Mouse (Mus musculus) cerebellum, postnatal 36 days (tissue): Measurements from ENCODE around the gene Fbxl13.
A peak's percentile ranks its signal among the peaks of the same experiment; 100 is the strongest.

ENCODE experiments used
- DNase-seq, 2 experiments: peaks; one replicate each; pipeline ENCODE4 v3.0.0; 2021 to 2022; ENCODE audit warnings: mixed read lengths in 2 of 2

Fbxl13 gene

DNA sequence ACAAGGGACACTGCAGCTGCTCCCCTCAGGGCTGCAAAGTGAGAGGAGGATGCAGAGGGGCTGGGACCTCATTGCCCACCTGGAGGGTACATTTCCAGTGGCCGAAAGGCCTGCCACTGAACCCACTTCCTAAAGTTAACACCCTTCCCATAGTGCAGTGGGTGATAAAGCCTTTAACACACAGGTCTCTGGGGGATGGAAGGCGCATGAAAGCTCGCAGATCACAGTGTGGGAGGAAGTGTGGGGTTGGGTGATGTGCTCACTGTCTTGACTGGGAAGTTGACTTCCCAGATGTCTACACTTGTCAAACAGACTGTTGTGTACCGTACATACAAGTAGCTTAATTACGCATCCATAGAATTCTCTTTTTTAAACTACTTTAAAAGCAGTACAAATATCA lies 165.7 kb downstream of the Fbxl13 start:
- DNase-seq, result no peak

DNA sequence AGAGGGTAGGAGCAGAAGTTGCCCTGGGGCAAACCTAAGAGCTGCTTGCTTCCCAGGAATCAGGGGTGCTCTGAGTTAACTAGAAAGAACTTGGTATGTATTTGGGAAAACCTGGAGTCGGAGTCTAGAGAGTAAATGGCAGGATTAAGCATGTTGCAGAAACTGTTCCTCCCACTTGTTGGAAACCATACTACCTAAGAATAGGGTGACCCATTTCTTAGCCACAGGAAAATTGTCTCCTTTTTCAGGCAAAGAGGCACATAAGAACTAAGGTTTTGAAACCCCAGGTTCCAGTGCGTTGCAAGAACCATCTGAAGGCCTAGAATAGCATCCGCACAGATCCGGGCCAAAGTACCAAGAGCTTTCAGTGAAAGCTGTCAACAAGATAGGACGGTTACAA lies 167.0 kb downstream of the Fbxl13 start:
- DNase-seq, result no peak

DNA sequence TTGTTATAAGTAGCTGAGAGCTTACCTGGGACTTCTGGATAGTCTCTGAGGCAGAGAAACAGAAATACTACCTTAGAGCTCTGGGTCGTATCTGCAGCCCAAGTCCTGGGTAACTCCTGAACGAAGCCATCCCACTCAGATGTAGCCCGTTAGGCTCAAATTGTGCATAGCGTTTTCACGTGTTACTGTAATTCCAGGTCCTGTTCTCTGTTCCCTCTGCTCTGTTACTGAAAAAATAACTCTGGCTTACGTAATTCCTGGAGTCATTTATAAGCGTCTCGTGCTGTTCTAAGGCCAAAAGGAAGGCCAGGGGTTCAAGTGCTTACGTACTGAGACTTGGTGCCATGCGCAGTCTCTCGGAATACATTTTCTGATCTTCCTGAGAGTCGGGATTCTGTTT lies 177.3 kb downstream of the Fbxl13 start:
- no peak for DNase-seq

DNA sequence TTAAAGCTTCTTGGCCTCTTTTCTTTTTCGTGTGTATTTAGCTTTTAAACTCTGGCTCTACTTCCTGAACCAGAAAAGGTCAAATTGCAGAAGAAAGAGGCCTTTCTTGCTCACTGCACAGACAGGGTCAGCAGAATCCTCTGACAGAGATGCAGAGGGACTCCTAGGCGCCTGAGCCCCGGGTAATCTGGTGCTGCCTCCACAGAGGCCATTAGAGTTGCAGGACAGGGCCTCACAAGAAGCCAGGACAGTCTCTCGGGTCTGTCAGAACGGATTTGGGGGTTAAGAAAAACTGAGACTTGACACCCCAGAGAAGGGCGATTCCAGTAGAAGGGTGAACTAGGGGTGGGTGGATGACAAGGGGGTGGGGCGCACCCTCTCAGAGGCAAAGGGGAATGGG lies 178.0 kb downstream of the Fbxl13 start:
- no peak for DNase-seq

DNA sequence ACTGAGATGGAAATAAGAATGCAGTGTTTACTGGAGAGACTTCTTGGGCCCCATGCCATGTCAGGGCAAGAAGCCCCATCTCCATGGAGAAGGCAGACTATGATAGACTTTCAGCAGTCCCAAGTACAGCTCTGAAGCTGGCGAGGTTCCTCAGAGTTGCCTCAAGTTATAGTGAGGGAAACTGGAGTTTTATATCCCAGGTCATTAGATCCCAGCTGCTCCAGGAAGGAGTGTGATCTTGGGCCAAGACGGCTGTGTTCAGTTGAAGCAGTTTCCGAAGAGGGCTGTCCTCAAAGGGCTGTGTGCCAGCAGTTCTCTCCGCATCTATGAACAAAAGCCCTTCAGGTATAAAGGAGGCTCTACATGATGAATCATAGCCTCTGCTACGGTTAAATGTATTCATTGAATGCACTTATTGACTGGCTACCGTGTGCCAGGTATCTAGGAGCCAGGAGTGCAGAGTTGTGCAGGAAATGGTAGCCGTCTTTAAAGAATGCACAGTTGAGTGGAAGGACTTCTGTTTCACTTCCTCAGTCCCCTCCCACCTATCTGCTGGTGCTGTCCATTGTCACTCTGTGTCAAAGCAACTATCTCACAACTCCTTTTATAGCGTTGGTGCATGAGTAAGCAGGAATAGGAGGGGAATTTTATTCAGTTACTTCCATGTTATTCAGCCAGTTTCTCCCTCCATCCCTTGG lies 204.5 kb downstream of the Fbxl13 start:
- DNase-seq, result peak in 1 of 2 experiments; percentile 12

DNA sequence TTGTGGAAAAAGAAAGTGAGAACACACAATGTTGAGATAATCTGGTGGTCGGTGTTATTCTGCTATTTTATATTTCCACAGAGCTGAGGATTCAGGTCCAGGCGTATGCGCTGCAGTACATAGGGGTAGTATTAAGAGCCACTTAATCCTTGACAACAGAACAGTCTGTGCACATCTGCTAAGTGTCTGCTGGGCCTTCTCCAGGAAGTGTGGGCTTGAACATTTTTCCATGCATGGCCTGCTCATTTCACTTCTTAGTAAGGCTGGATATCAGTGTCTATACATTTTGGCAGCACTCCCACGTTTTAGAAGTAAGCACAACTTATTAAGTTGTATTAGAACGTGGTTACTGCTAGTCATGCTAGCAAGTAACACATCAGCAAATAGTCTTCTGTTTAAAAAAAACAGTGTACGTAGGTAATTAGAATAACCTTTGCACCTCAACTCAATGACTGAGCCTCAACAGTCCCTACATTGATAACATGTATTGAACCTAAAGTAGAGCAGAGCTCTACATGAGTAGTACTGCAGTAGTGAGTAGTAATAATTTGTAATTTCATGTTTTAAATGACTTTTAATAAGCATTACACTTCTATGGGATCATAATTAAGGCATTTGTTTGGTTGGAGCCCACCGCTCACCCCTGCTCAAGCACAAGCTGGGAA lies 205.9 kb downstream of the Fbxl13 start:
- no peak for DNase-seq

DNA sequence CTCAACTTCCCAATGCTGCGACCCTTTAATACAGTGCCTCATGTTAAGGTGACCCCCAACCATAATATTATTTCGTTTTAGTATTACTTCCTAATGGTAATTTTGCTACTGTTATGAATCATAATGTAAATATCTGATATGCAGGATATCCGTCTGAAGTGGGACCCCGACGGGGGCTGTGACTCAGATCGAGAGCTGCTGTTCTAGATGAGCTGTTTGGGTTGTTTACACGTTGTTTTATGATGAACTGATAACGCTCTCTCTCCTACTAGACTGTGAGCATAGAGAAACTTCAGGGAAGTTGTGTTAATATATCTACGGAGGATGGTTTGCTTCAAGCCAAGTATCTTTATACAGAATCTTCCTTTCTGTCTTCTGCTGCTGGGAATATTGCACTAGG lies 207.0 kb downstream of the Fbxl13 start:
- DNase-seq, result no peak

DNA sequence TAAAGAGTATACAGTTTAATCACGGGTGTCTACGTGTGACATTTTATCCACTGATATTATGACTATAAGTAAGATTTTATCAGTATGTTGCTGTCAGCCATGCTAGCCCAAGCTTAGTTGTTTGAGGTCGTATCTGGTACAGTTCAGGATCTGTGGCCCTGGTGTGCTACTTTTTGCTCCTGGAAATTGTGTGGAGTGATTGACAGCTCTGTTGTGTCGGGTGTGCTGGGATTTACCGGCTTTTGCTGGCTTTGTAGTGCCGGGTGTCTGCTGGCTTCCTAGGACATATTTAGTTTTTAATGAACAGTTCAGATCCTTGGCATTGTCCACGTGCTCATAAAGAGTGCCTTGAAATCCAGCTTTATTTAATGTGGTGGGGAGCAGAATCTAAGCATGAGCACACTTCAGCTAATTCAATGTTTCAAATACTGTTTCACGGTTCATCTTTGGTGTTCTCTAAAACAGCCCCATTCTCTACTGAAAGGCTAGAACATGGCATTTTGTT lies 208.9 kb downstream of the Fbxl13 start:
- DNase-seq, result no peak

DNA sequence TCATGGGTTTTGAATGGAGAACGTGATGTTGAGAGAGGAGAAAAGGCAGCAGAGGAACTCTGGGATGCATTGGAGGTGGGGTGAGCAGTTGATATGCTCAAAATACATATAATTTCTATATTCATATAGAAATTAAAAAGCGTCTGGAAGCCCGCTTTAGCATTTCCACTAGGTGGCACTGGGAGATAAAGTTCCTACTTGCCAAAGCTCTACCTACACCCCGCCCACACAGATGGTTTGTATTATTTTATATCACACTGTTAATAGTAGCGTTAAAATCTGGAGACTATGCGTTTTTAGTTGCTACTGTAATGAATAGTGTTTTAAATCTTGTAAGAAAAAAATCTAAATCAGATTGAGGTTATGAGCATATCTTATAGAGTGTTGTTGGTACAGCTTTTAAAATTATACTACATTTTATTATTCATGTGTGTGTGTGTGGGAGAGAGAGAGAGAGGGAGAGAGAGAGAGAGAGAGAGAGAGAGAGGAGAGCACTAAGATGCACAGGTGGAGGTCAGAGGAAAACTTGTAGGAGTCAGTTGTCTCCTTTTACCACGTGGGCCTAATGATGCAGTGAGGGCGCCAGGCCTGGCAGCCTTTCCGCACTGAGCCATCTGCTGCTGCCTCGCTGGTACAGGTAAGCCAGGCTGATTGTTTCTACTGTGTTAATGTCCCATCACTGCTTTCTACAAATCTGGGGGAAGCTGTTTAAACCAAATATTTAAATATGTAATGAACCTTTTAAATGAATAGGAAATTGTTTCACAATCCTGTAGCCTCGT lies 211.1 kb downstream of the Fbxl13 start:
- peak; percentile 71 to 73 for DNase-seq
